Mouse (Mus musculus) small intestine, adult 2 months (tissue): Measurements from ENCODE around the gene Tnik. TPM values are rescaled to one million over a fixed set of nuclear protein-coding genes. Genes with fewer than 3 reads are reported as not detected.

Experiments used
- H3K27ac ChIP-seq: fragments of 200-500 bp; 2 replicates; pipeline ENCODE4 v1.5.1; 2012; ENCODE audit warnings: low read depth, low read length, control low read depth, inconsistent platforms; ENCODE audit not compliant: insufficient read depth
- H3K27me3 ChIP-seq: fragments of 200-500 bp; 2 replicates; pipeline ENCODE4 v1.6.1; 2012; ENCODE audit warnings: mild to moderate bottlenecking, moderate library complexity, low read length, inconsistent platforms; ENCODE audit not compliant: control insufficient read depth, insufficient read depth
- H3K36me3 ChIP-seq: fragments of 200-500 bp; 2 replicates; pipeline ENCODE4 v1.6.1; 2012; ENCODE audit warnings: mild to moderate bottlenecking, low read length, control low read depth, inconsistent platforms; ENCODE audit not compliant: control insufficient read depth, insufficient read depth
- H3K4me1 ChIP-seq: fragments of 200-500 bp; 2 replicates; pipeline ENCODE4 v1.6.1; 2012; ENCODE audit warnings: low read length, inconsistent platforms, mixed read lengths; ENCODE audit not compliant: control insufficient read depth, insufficient read depth, insufficient read length
- H3K4me3 ChIP-seq: fragments of 200-500 bp; 2 replicates; pipeline ENCODE4 v1.5.1; 2012; ENCODE audit warnings: low read depth, mild to moderate bottlenecking, control low read depth, inconsistent platforms, low read length, moderate library complexity
- CTCF ChIP-seq: fragments of 200-500 bp; IDR thresholded peaks from 2 replicates; pipeline ENCODE4 v1.5.1; 2012; ENCODE audit warnings: low read depth, mild to moderate bottlenecking, control low read depth, inconsistent platforms, low read length, moderate library complexity, mixed read lengths; ENCODE audit not compliant: insufficient replicate concordance, insufficient read length; ENCODE audit errors: extremely low read depth
- POLR2A ChIP-seq: fragments of 200-500 bp; IDR thresholded peaks from 2 replicates; pipeline ENCODE4 v1.6.1; 2012; ENCODE audit warnings: low read depth, mild to moderate bottlenecking, control low read depth, inconsistent platforms, low read length, moderate library complexity
- WGBS: fragments of 180-500 bp; shearing (Covaris S2); methylation state at CpG from one replicate; pipeline ENCODE4 v1.1.7; 2018; 5-methylcytosine and 5-hydroxymethylcytosine counted together
- polyA plus RNA-seq: library from polyadenylated mRNA; depleted of rRNA; stranded (reverse); fragments of >200 nt; gene quantifications from 2 replicates; pipeline ENCODE4 v1.2.3, GENCODE M21; 2012

Tnik gene
- polyA plus RNA-seq, 1 experiment, result 10.8 TPM

DNA sequence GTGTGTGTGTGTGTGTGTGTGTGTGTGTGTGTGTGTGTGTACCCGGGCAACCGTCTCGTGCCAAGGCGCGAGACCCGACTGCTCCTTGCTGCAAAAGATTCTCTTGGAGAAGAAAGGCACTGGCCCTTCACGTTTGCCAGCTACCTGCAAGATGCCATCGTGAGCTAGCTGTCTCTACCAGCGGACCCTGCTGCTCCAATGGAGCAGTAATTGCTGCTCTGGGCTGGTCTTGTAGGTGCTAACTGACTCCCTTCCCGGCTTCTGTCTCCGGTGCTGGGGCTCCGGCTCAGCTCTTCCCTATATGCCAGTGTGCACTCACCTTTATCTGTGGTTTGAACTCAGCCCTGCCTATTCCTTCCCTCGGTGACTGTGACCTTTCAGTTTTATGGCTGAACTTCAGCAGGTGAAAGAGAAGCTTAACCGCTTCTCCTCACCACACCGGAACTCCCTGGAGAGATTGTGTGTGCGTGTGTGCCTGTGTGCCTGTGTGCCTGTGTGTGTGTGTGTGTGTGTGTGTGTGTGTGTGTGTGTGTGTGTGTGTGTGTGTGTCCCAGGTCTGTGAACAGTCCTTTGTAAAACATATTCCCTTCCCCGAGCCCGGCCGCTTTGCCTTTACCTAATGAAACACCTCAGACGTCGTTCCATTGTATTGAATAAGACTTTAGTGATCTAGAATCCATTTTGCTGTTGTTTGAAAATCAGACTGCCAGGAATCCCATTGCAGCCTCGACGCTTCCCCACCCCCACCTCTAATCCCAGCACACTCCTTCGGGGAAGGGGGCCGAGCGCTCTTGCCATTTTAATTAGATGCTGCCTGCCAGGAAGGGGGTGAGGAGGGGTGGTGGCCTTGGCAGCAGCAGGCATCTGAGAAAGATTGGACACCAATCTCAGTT, 1.2 kb downstream of the Tnik start:
- TF ChIP-seq CTCF (no peak), POLR2A (peak; percentile 95)
- Histone ChIP-seq H3K27me3 (no peaks in the 10 kb centered on the region), H3K36me3 (0 out of 2 replicates have a peak, but pooled peaks cover 1% of the 10 kb centered on the region), H3K27ac (peak overlapping the region; percentile 88), H3K4me1 (peaks cover 3% of the 10 kb centered on the region), H3K4me3 (peak overlapping the region; percentile 83)
- 3% methylated on average over 26 of the region's 26 CpGs for WGBS

DNA sequence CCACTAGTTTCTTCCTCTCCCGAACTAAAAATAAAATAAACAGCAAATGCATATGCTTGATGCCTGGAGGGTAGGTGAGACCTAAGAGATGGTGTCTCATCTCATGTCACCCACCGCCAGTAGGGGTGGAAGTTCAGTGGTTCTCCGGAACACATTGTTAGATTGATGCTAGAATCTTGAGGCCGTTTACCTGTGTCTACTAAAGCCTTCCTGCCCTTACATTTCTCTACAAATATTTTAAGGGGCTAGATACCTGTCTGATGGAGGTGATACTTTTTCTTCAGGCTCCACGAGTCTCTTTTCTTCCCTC, 1.8 kb downstream of the Tnik start:
- H3K4me3 ChIP-seq, result peak overlapping the region; percentile 83
- 0 out of 2 replicates have a peak, but pooled peaks cover 1% of the 10 kb centered on the region for H3K36me3 ChIP-seq
- 28% methylated on average over 5 of the region's 5 CpGs for WGBS
- H3K4me1 ChIP-seq, result peaks cover 3% of the 10 kb centered on the region
- peak overlapping the region; percentile 88; the same call in 1 of the 2 replicates for H3K27ac ChIP-seq
- no peak for TF ChIP-seq CTCF
- no peak for TF ChIP-seq POLR2A
- H3K27me3 ChIP-seq, result no peaks in the 10 kb centered on the region

GRCm38 (mm10) chr3:28265183-28265582, 2.2 kb downstream of the Tnik start:
- Histone ChIP-seq H3K27ac (no peak overlapping the region), H3K36me3 (0 out of 2 replicates have a peak, but pooled peaks cover 1% of the 10 kb centered on the region), H3K27me3 (no peaks in the 10 kb centered on the region), H3K4me3 (peak overlapping the region; percentile 24; the same call in 1 of the 2 replicates), H3K4me1 (peaks cover 3% of the 10 kb centered on the region)
- WGBS, result 36% methylated on average over 4 of the region's 4 CpGs
- TF ChIP-seq CTCF (no peak), POLR2A (no peak)

GRCm38 (mm10) chr3:28265656-28266055, 2.6 kb downstream of the Tnik start:
- Histone ChIP-seq H3K27ac (no peak overlapping the region), H3K36me3 (0 out of 2 replicates have a peak, but pooled peaks cover 1% of the 10 kb centered on the region), H3K4me3 (no peak overlapping the region), H3K27me3 (no peaks in the 10 kb centered on the region), H3K4me1 (peaks cover 3% of the 10 kb centered on the region)
- WGBS, result 86% methylated on average over 5 of the region's 5 CpGs
- TF ChIP-seq CTCF (no peak), POLR2A (no peak)

DNA sequence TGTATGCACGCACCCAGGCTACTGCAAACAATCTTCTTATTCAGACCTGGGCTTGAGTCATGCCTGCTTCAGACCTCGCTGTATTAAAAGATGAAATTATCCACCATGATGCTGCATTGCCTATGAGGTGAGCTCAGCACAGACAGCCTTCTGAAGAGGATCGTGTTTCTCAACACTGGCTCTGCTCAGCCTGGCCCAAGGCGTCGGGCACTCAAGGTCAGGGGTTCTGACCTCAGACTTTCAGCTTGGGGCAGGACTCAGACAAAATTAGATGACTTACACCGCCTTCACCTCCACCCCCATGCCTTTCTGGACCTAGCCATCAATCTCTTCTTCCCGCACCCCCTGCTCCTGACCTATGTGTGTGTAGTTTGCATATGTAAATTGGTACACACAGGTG, 4.2 kb downstream of the Tnik start:
- no peak overlapping the region for H3K27ac ChIP-seq
- no peak overlapping the region for H3K4me3 ChIP-seq
- H3K4me1 ChIP-seq, result peaks cover 3% of the 10 kb centered on the region
- H3K27me3 ChIP-seq, result no peaks in the 10 kb centered on the region
- peaks cover 1% of the 10 kb centered on the region; the same call in 1 of the 2 replicates for H3K36me3 ChIP-seq
- WGBS, result 93% methylated on average over 7 of the region's 7 CpGs
- TF ChIP-seq POLR2A, result no peak
- TF ChIP-seq CTCF, result no peak

GRCm38 (mm10) chr3:28269716-28270115, 6.7 kb downstream of the Tnik start:
- H3K36me3 ChIP-seq, result peaks cover 1% of the 10 kb centered on the region; the same call in 1 of the 2 replicates
- WGBS, result 73% methylated on average over 2 of the region's 2 CpGs
- no peak for TF ChIP-seq CTCF
- TF ChIP-seq POLR2A, result no peak
- peaks cover 3% of the 10 kb centered on the region for H3K4me1 ChIP-seq
- no peak overlapping the region for H3K4me3 ChIP-seq
- H3K27me3 ChIP-seq, result no peaks in the 10 kb centered on the region
- H3K27ac ChIP-seq, result no peak overlapping the region

GRCm38 (mm10) chr3:28271884-28272283, 8.9 kb downstream of the Tnik start:
- Histone ChIP-seq H3K36me3 (peaks cover 1% of the 10 kb centered on the region; the same call in 1 of the 2 replicates), H3K4me3 (no peak overlapping the region), H3K27ac (no peak overlapping the region), H3K4me1 (no peaks in the 10 kb centered on the region; the same call in 1 of the 2 replicates), H3K27me3 (no peaks in the 10 kb centered on the region)
- TF ChIP-seq POLR2A (no peak), CTCF (no peak)

GRCm38 (mm10) chr3:28274763-28275162, 11.7 kb downstream of the Tnik start:
- H3K4me3 ChIP-seq, result no peak overlapping the region
- no peaks in the 10 kb centered on the region; the same call in 1 of the 2 replicates for H3K36me3 ChIP-seq
- H3K27me3 ChIP-seq, result no peaks in the 10 kb centered on the region
- 93% methylated on average over 4 of the region's 4 CpGs for WGBS
- H3K4me1 ChIP-seq, result no peaks in the 10 kb centered on the region
- no peak overlapping the region for H3K27ac ChIP-seq
- TF ChIP-seq CTCF (no peak), POLR2A (no peak)
